Mouse (Mus musculus): ENCODE measurements at regions not wholly inside any gene's neighbourhood (a gene's known extent, or its start where the extent isn't known, plus 50 kb on each side); places are given as distances from the start of the nearest gene placed in this dataset.

- no peak for DNase-seq (ENCODE audit: low spot score in 2 of 2)
These were observed 270.3 kb downstream of the Ets1 start for GRCm38 (mm10) chr9:32906233-32906872.

GRCm38 (mm10) chr9:32910641-32911040 lies 274.6 kb downstream of the Ets1 start:
- no peak for DNase-seq (ENCODE audit: low spot score in 2 of 2)

- no peak for DNase-seq (ENCODE audit: low spot score in 2 of 2)
These were observed 279.6 kb downstream of the Ets1 start for GRCm38 (mm10) chr9:32915633-32916032.

- no peak for DNase-seq (ENCODE audit: low spot score in 2 of 2)
These were observed 280.7 kb downstream of the Ets1 start for GRCm38 (mm10) chr9:32916731-32917130.

DNA sequence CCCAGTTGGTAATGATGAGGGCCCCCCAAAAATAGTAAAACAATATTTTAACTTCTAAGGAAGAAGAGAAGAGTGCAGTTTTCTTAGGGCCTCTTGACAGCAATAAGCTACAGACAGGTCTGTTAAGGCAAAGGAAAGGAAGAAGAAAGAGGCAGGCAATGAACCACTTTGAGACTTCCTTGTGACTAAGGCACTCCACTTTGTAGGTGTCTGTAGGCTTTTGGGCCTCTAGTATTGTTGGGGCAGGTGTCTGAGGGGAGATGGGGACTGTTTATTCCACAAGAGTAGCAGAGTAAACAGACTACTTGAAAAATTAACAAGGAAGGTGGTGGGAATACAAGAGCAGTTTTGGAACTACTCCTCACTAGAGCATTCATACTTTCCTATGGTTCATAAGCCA lies 287.9 kb downstream of the Ets1 start:
- no peak for DNase-seq (ENCODE audit: low spot score in 2 of 2)

DNA sequence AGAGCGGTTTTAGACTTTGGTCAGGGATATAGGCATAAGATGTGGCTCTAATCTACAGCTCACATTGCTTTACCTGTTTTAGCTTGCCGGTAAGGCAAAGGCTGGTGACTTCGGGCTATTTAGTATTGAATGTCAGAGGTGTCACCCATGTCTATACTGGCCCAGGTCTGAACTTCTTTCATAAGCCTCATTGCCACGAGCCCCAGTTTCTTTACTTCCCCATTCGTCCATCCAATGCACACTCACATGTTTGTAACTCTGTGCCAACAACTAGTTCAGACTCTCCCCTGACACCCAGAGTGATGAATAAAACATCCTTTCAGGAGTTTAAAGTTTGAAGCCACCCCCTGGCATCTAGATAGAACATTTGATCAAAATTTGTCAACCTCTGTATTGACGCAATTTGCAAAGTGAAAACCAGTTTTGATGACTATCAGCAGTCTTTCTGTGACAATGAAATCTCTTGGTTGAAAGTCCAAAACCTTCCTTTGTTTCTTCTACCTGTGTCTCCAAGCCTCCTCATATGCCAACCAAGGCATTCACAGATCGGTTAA lies 288.4 kb downstream of the Ets1 start:
- no peak for DNase-seq (ENCODE audit: low spot score in 2 of 2)

- no peak for DNase-seq (ENCODE audit: low spot score in 2 of 2)
These were observed 289.0 kb downstream of the Ets1 start for GRCm38 (mm10) chr9:32925036-32925435.

DNA sequence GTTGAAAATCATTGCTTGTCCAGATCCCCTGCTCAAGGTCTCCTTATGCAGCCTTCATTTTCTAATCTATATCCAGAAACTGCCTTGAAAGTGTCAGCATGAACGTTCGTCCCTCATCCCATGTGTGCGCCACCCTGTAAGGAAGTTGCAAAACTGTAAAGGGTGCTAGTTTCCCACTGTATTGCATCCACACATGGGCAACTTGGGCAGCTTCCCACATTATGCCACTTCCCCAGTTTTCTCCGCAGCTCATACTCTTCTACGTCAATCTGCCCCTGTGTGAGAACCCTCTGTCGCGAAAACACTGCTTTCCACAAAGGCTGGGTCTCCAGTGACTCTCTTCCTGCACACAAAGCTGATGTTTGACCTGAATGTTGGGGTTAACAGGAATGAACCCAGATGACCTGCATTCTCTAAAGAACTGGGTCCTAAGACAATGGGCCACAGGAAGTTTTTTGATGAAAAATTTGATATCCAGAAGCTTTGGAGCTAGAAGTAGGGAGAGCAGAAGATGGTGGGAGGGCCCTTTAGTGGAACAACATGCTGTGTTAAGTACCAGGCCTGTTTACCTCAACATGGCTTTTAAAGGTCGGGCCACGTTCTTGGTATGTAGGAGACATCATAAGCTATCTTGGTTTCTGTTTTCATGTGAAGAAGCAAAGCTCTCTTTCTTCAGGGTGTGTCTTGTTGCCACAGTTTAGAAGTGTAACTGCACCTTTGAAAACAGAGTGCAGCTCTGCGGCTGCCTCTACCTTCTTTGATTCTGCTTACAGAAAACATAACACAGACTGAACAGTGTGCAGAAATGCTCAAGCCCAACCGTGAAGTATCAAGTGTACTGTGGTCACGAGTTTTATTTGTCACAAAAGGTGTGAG lies 289.9 kb downstream of the Ets1 start:
- DNase-seq (ENCODE audit: low spot score in 2 of 2): no peak

DNA sequence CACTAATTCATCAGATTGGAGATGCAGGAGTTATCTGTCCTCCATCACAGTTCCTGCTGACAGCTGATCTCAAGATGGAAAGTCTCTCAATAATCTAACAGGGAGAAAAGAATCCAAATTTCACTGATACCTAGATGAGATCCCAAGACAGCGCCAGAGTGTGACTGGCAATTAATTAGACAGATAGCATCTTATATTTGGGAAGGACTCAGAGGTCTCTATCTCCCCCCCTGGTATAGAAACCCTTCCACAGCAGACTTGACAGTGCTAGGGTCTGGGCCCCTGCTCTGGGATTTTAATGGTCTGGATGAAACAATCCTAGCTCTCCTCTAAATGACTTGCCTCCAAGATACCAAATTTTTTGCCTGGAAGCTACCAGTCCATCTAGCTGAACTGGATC lies 291.6 kb downstream of the Ets1 start:
- DNase-seq (ENCODE audit: low spot score in 2 of 2): no peak

- no peak for DNase-seq (ENCODE audit: low spot score in 2 of 2)
These were observed 292.4 kb downstream of the Ets1 start for GRCm38 (mm10) chr9:32928289-32929000.

DNA sequence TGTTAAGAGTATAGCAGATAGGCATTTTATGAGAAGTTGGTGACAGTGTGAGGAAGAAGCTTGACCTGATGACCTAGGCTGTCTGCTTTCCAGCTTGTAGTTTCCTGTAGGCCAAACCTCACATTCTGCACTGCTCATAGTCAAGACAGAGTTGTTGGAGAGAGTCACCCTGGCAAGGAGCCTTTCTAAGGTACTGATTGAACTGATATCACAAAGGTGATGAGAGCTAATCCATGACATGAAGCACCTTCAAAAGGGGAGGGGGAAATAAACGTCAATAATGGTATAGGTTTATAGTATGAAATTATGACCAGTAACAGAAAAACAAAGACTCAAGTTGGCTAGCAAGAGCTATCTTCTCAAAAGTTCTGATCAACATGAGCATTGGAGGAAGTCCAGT lies 293.3 kb downstream of the Ets1 start:
- DNase-seq (ENCODE audit: low spot score in 2 of 2): no peak

- no peak for DNase-seq (ENCODE audit: low spot score in 2 of 2)
These were observed 293.8 kb downstream of the Ets1 start for GRCm38 (mm10) chr9:32929826-32930225.

DNA sequence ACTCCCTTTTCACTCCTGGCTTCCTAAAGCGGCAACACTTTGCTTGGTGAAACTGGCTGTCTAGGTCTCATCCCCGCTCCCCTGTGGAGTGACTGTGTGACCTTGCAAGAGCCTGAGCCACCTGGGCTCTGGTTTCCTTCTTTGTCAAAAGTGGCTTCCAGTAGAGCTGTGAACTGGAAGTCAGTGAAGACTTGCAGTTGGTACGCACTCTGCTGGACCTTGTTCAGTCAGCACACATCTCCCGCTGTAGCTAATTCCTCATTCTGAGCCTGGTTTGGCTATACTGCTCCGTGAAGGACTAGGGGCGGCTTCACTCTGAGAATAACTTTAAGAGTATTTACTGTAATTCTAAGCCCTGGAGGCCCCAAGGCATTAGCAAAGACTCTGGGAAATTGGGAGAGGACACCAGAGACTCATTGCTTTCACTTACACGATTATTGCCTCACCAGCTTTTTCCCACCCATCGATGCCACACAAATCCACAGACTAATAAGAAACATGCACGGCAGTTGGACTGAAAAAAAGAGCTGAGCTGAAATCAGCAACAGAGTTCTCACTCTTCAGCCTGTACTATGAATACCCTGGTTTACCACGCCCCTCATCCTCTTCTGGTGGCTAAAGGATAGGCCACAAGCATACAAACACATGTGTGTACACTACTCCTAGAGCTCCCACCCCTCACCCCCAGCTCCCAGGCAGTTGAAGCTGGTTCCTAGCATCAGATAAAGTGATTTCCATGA lies 295.4 kb downstream of the Ets1 start:
- no peak for DNase-seq (ENCODE audit: low spot score in 2 of 2)

- DNase-seq (ENCODE audit: low spot score in 2 of 2): no peak
These were observed 297.4 kb downstream of the Ets1 start for GRCm38 (mm10) chr9:32933237-32934071.

- no peak for DNase-seq (ENCODE audit: low spot score in 2 of 2)
These were observed 298.4 kb downstream of the Ets1 start for GRCm38 (mm10) chr9:32934436-32934835.

DNA sequence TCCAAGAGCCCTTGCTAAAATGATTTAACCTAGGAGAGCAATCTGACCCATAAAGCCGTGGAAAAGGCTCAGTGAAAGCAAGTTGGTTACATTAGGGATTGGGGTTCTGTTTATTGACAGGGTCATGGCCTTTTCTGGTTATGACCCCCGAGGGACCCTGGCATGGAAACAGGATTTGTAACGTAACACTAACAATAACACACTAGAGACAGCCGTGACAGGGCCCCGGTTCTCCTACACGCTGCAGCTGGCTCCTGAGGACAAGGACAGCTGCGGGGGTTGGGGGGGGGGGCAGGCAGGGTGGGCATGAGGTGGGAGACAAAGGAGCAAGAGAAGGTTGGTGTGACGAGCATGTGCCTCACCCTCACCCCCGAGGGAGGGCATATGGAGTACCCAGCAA lies 300.4 kb downstream of the Ets1 start:
- DNase-seq (ENCODE audit: low spot score in 2 of 2): no peak

DNA sequence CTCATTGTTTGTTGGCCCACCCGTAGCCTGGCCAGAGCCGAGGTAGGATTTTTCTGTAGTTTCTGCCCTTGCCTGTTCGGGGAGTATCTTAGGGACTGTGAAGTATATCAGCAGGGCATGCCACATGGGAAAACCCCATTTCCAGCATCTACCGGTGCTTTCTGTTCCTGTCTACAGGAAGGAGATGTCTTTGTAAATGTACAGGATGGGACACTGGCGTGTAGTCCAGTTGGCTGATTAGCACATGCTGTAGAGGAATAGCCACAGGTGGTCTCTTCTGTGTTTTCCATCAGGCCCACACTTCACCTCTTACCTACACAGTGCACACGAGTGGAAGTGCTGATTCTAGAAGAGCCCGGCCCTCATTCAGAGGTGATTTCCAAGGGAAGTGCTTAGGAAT lies 301.4 kb downstream of the Ets1 start:
- DNase-seq (ENCODE audit: low spot score in 2 of 2): no peak

GRCm38 (mm10) chr9:32938857-32939256 lies 302.8 kb downstream of the Ets1 start:
- DNase-seq (ENCODE audit: low spot score in 2 of 2): no peak

GRCm38 (mm10) chr9:32939626-32940025 lies 303.6 kb downstream of the Ets1 start:
- no peak for DNase-seq (ENCODE audit: low spot score in 2 of 2)

- DNase-seq (ENCODE audit: low spot score in 2 of 2): peak; percentile 52 to 75
These were observed 304.2 kb downstream of the Ets1 start for GRCm38 (mm10) chr9:32940111-32940813.
